Mouse (Mus musculus) right cerebral cortex, postnatal 4 days (tissue): ENCODE results near the gene Ncam2.

Source experiments
- DNase-seq: peaks from one replicate; pipeline ENCODE4 v3.0.0-alpha.2; 2022

The Ncam2 gene

GRCm38 (mm10) chr16:81200201-81201071, at the start of gene Ncam2:
Gene Ncam2 (plus strand): TSS chr16:81200697.
- peak; percentile 77 for DNase-seq

- DNase-seq = no peak
Observed at GRCm38 (mm10) chr16:81170828-81171227, 29.7 kb upstream of the Ncam2 start.

GRCm38 (mm10) chr16:81175302-81175943, 25.1 kb upstream of the Ncam2 start:
- DNase-seq = peak; percentile 68

GRCm38 (mm10) chr16:81179801-81180200, 20.7 kb upstream of the Ncam2 start:
- no peak for DNase-seq

GRCm38 (mm10) chr16:81187579-81188179, 12.8 kb upstream of the Ncam2 start:
- no peak for DNase-seq

- DNase-seq = no peak
Observed at GRCm38 (mm10) chr16:81191621-81192020, 8.9 kb upstream of the Ncam2 start.

GRCm38 (mm10) chr16:81192607-81193006, 7.9 kb upstream of the Ncam2 start:
- no peak for DNase-seq

- no peak for DNase-seq
Observed at GRCm38 (mm10) chr16:81199467-81199866, 1.0 kb upstream of the Ncam2 start.

GRCm38 (mm10) chr16:81201471-81201870, 974 bp downstream of the Ncam2 start:
- DNase-seq = no peak

- peak; percentile 61 for DNase-seq
Observed at GRCm38 (mm10) chr16:81201992-81202391, 1.5 kb downstream of the Ncam2 start.

GRCm38 (mm10) chr16:81202721-81203161, 2.2 kb downstream of the Ncam2 start:
- peak; percentile 18 for DNase-seq

- no peak for DNase-seq
Observed at GRCm38 (mm10) chr16:81204405-81205034, 4.0 kb downstream of the Ncam2 start.

GRCm38 (mm10) chr16:81221176-81221575, 20.7 kb downstream of the Ncam2 start:
- DNase-seq = no peak

- no peak for DNase-seq
Observed at GRCm38 (mm10) chr16:81223841-81224240, 23.3 kb downstream of the Ncam2 start.

- DNase-seq = no peak
Observed at GRCm38 (mm10) chr16:81224253-81224652, 23.8 kb downstream of the Ncam2 start.

GRCm38 (mm10) chr16:81254875-81255274, 54.4 kb downstream of the Ncam2 start:
- DNase-seq = no peak

- DNase-seq = no peak
Observed at GRCm38 (mm10) chr16:81260429-81260828, 59.9 kb downstream of the Ncam2 start.

GRCm38 (mm10) chr16:81273597-81274360, 73.3 kb downstream of the Ncam2 start:
- DNase-seq = no peak

GRCm38 (mm10) chr16:81284241-81284640, 83.7 kb downstream of the Ncam2 start:
- peak; percentile 76 for DNase-seq

GRCm38 (mm10) chr16:81284859-81285837, 84.7 kb downstream of the Ncam2 start:
- DNase-seq = no peak

GRCm38 (mm10) chr16:81285882-81286281, 85.4 kb downstream of the Ncam2 start:
- DNase-seq = no peak
